Mouse (Mus musculus) left cerebral cortex, adult 11 months (tissue): Measurements from ENCODE around the gene Slc18a3.

Source experiments
- DNase-seq: peaks from one replicate; pipeline ENCODE4 v3.0.0; 2022; ENCODE audit warnings: low spot score

Gene Slc18a3

GRCm38 (mm10) chr14:32464601-32465505 lies at the start of gene Slc18a3:
Gene Slc18a3 (minus strand): TSS chr14:32464850.
- DNase-seq, result no peak

- peak; percentile 87 for DNase-seq
These were observed 48.8 kb upstream of the Slc18a3 start, which contains the start of gene Ercc6 for GRCm38 (mm10) chr14:32513336-32514032. Gene Ercc6 (plus strand): TSS chr14:32513521.

GRCm38 (mm10) chr14:32512912-32513311 lies 48.3 kb upstream of the Slc18a3 start:
- no peak for DNase-seq

GRCm38 (mm10) chr14:32509443-32509961 lies 44.9 kb upstream of the Slc18a3 start:
- DNase-seq, result no peak

- DNase-seq, result no peak
These were observed 43.6 kb upstream of the Slc18a3 start for GRCm38 (mm10) chr14:32508105-32508835.

GRCm38 (mm10) chr14:32507216-32507615 lies 42.6 kb upstream of the Slc18a3 start:
- no peak for DNase-seq

- DNase-seq, result no peak
These were observed 41.7 kb upstream of the Slc18a3 start for GRCm38 (mm10) chr14:32506329-32506728.

GRCm38 (mm10) chr14:32503897-32504296 lies 39.2 kb upstream of the Slc18a3 start:
- no peak for DNase-seq

GRCm38 (mm10) chr14:32502764-32503688 lies 38.4 kb upstream of the Slc18a3 start:
- no peak for DNase-seq

GRCm38 (mm10) chr14:32501303-32501702 lies 36.7 kb upstream of the Slc18a3 start:
- no peak for DNase-seq

GRCm38 (mm10) chr14:32496115-32496850 lies 31.6 kb upstream of the Slc18a3 start:
- no peak for DNase-seq

- DNase-seq, result no peak
These were observed 27.9 kb upstream of the Slc18a3 start for GRCm38 (mm10) chr14:32492521-32492920.

GRCm38 (mm10) chr14:32482061-32482460 lies 17.4 kb upstream of the Slc18a3 start:
- DNase-seq, result no peak

GRCm38 (mm10) chr14:32477581-32477980 lies 12.9 kb upstream of the Slc18a3 start:
- DNase-seq, result no peak

GRCm38 (mm10) chr14:32476559-32476958 lies 11.9 kb upstream of the Slc18a3 start:
- no peak for DNase-seq

- peak; percentile 51 for DNase-seq
These were observed 8.3 kb upstream of the Slc18a3 start for GRCm38 (mm10) chr14:32472996-32473395.

- DNase-seq, result no peak
These were observed 3.0 kb upstream of the Slc18a3 start for GRCm38 (mm10) chr14:32467606-32468005.

- no peak for DNase-seq
These were observed 1.2 kb upstream of the Slc18a3 start, which contains the start of gene Chat for GRCm38 (mm10) chr14:32465889-32466288. Gene Chat (minus strand): TSS chr14:32465989.

- DNase-seq, result no peak
These were observed 838 bp upstream of the Slc18a3 start for GRCm38 (mm10) chr14:32465506-32465870.
